Mouse (Mus musculus): ENCODE results near the gene Gm28047.
"Not testable (repeated sequence)": the region's sequence is repeated elsewhere in the genome, so short reads cannot be mapped to it uniquely, and the experiment has no call there.

Gene Gm28047

GRCm38 (mm10) chr15:102617654-102618053, 7.2 kb downstream of the Gm28047 start:
- no peak for DNase-seq

GRCm38 (mm10) chr15:102616174-102616573, 8.7 kb downstream of the Gm28047 start:
- DNase-seq: no peak

GRCm38 (mm10) chr15:102614224-102614623, 10.6 kb downstream of the Gm28047 start:
- DNase-seq: no peak

- DNase-seq: no peak
Measured at GRCm38 (mm10) chr15:102612966-102613365, 11.9 kb downstream of the Gm28047 start.

GRCm38 (mm10) chr15:102608586-102608985, 16.3 kb downstream of the Gm28047 start:
- DNase-seq: not testable (repeated sequence)

GRCm38 (mm10) chr15:102593996-102594656, 30.7 kb downstream of the Gm28047 start:
- DNase-seq: peak; percentile 54

- peak; percentile 34 for DNase-seq
Measured at GRCm38 (mm10) chr15:102592674-102593073, 32.2 kb downstream of the Gm28047 start.

GRCm38 (mm10) chr15:102590567-102590966, 34.3 kb downstream of the Gm28047 start:
- DNase-seq: no peak

- DNase-seq: no peak
Measured at GRCm38 (mm10) chr15:102589826-102590225, 35.0 kb downstream of the Gm28047 start.

- DNase-seq: no peak
Measured at GRCm38 (mm10) chr15:102585501-102585900, 39.4 kb downstream of the Gm28047 start.

GRCm38 (mm10) chr15:102583708-102584383, 41.0 kb downstream of the Gm28047 start:
- DNase-seq: no peak

- DNase-seq: no peak
Measured at GRCm38 (mm10) chr15:102581205-102581604, 43.7 kb downstream of the Gm28047 start.

- DNase-seq: no peak
Measured at GRCm38 (mm10) chr15:102578351-102578750, 46.5 kb downstream of the Gm28047 start.

GRCm38 (mm10) chr15:102576972-102577371, 47.9 kb downstream of the Gm28047 start:
- DNase-seq: no peak

- DNase-seq: no peak
Measured at GRCm38 (mm10) chr15:102572081-102572480, 52.8 kb downstream of the Gm28047 start.

- no peak for DNase-seq
Measured at GRCm38 (mm10) chr15:102567849-102568248, 57.0 kb downstream of the Gm28047 start.

- no peak for DNase-seq
Measured at GRCm38 (mm10) chr15:102563681-102564080, 61.2 kb downstream of the Gm28047 start.

- DNase-seq: no peak
Measured at GRCm38 (mm10) chr15:102563061-102563460, 61.8 kb downstream of the Gm28047 start.

GRCm38 (mm10) chr15:102562491-102562890, 62.4 kb downstream of the Gm28047 start:
- no peak for DNase-seq

- no peak for DNase-seq
Measured at GRCm38 (mm10) chr15:102557580-102557979, 67.3 kb downstream of the Gm28047 start.

- no peak for DNase-seq
Measured at GRCm38 (mm10) chr15:102555581-102555980, 69.3 kb downstream of the Gm28047 start.

- no peak for DNase-seq
Measured at GRCm38 (mm10) chr15:102552599-102552998, 72.3 kb downstream of the Gm28047 start.

GRCm38 (mm10) chr15:102547478-102547877, 77.4 kb downstream of the Gm28047 start:
- DNase-seq: no peak

- peak; percentile 41 for DNase-seq
Measured at GRCm38 (mm10) chr15:102546677-102547427, 78.0 kb downstream of the Gm28047 start.
